Mouse (Mus musculus): ENCODE data around the gene Rnf130. TPM values are rescaled to one million over a fixed set of nuclear protein-coding genes. Genes with fewer than 3 reads are reported as not detected.

The Rnf130 gene
- polyA plus RNA-seq, 1 experiment from 2014 or later: 72.5 TPM

- Histone ChIP-seq H3K4me1 (ENCODE audit: control insufficient read depth, insufficient read depth, low read length) (no peaks in the 10 kb centered on the region), H3K4me2 (ENCODE audit: low read length) (no peak overlapping the region), H3K9ac (replicated peaks; ENCODE audit: low read length) (no peak overlapping the region), H3K36me3 (ENCODE audit: control insufficient read depth, insufficient read depth, low read length) (peaks cover 92% of the 10 kb centered on the region), H3K9me3 (ENCODE audit: control insufficient read depth, low read length) (no peaks in the 10 kb centered on the region), H3K27me3 (ENCODE audit: control insufficient read depth, insufficient read depth, low read length) (no peaks in the 10 kb centered on the region), H3K4me3 (replicated peaks; ENCODE audit: low read depth, low read length) (no peak overlapping the region), H3K27ac (replicated peaks; ENCODE audit: low read depth, low read length) (no peak overlapping the region)
- no peak for DNase-seq
- no peak for ATAC-seq (ENCODE audit: low FRiP score, low TSS enrichment)
- 91% methylated on average over 7 of the region's 7 CpGs for WGBS
Observed at GRCm38 (mm10) chr11:50149200-50149599, 124.1 kb downstream of the Rnf130 start.

GRCm38 (mm10) chr11:50149603-50150150 is 124.5 kb downstream of the Rnf130 start:
- Histone ChIP-seq H3K4me3 (replicated peaks; ENCODE audit: low read depth, low read length) (no peak overlapping the region), H3K9ac (replicated peaks; ENCODE audit: low read length) (no peak overlapping the region), H3K36me3 (ENCODE audit: control insufficient read depth, insufficient read depth, low read length) (peaks cover 95% of the 10 kb centered on the region), H3K9me3 (ENCODE audit: control insufficient read depth, low read length) (no peaks in the 10 kb centered on the region), H3K4me2 (ENCODE audit: low read length) (no peak overlapping the region), H3K4me1 (ENCODE audit: control insufficient read depth, insufficient read depth, low read length) (no peaks in the 10 kb centered on the region), H3K27ac (replicated peaks; ENCODE audit: low read depth, low read length) (no peak overlapping the region), H3K27me3 (ENCODE audit: control insufficient read depth, insufficient read depth, low read length) (no peaks in the 10 kb centered on the region)
- DNase-seq: no peak
- no peak for ATAC-seq (ENCODE audit: low FRiP score, low TSS enrichment)
- 96% methylated on average over 9 of the region's 9 CpGs for WGBS

GRCm38 (mm10) chr11:50151374-50151773 is 126.2 kb downstream of the Rnf130 start:
- WGBS: 88% methylated on average over 3 of the region's 3 CpGs
- no peak overlapping the region for H3K9ac ChIP-seq (replicated peaks; ENCODE audit: low read length)
- no peaks in the 10 kb centered on the region for H3K9me3 ChIP-seq (ENCODE audit: control insufficient read depth, low read length)
- H3K36me3 ChIP-seq (ENCODE audit: control insufficient read depth, insufficient read depth, low read length): peaks cover 94% of the 10 kb centered on the region
- ATAC-seq (ENCODE audit: low FRiP score, low TSS enrichment) (no peak), DNase-seq (no peak)
- H3K27ac ChIP-seq (replicated peaks; ENCODE audit: low read depth, low read length): no peak overlapping the region
- H3K4me1 ChIP-seq (ENCODE audit: control insufficient read depth, insufficient read depth, low read length): no peaks in the 10 kb centered on the region
- H3K4me2 ChIP-seq (ENCODE audit: low read length): no peak overlapping the region
- no peaks in the 10 kb centered on the region for H3K27me3 ChIP-seq (ENCODE audit: control insufficient read depth, insufficient read depth, low read length)
- no peak overlapping the region for H3K4me3 ChIP-seq (replicated peaks; ENCODE audit: low read depth, low read length)

GRCm38 (mm10) chr11:50154166-50154565 is 129.0 kb downstream of the Rnf130 start:
- no peaks in the 10 kb centered on the region for H3K9me3 ChIP-seq (ENCODE audit: control insufficient read depth, low read length)
- no peak overlapping the region for H3K9ac ChIP-seq (replicated peaks; ENCODE audit: low read length)
- 81% methylated on average over 9 of the region's 9 CpGs for WGBS
- no peak for DNase-seq
- no peak overlapping the region for H3K27ac ChIP-seq (replicated peaks; ENCODE audit: low read depth, low read length)
- no peak for ATAC-seq (ENCODE audit: low FRiP score, low TSS enrichment)
- H3K4me3 ChIP-seq (replicated peaks; ENCODE audit: low read depth, low read length): no peak overlapping the region
- H3K27me3 ChIP-seq (ENCODE audit: control insufficient read depth, insufficient read depth, low read length): no peaks in the 10 kb centered on the region
- no peak overlapping the region for H3K4me2 ChIP-seq (ENCODE audit: low read length)
- no peaks in the 10 kb centered on the region for H3K4me1 ChIP-seq (ENCODE audit: control insufficient read depth, insufficient read depth, low read length)
- peaks cover 98% of the 10 kb centered on the region for H3K36me3 ChIP-seq (ENCODE audit: control insufficient read depth, insufficient read depth, low read length)

MicroRNAs within 50 kb of the gene (microRNA counts, 519-probe panel; counts per million panel counts)
- 3,597 counts per million, percentile 18 among the panel's probes with 10 or more counts for microRNA mmu-miR-340-3p
- microRNA mmu-miR-340-5p: 6,710 counts per million, percentile 84 among the panel's probes with 10 or more counts

Small RNA genes lying within 50 kb of the gene (microRNA-seq; reads per million reads assigned to microRNA genes)
- 925 reads per million, percentile 81 among the genes with 10 or more reads in this experiment for gene Mir340

Other genes starting within 250 kb of the Rnf130 start
- 4.1 and 4.5 TPM in 2 replicates for gene Gfpt2, start 231.2 kb upstream of the Rnf130 start, polyA plus RNA-seq (2014; fragmentation: Nextera tagmentation; extraction: Ambion mirVana)
- gene Mapk9, start 178.6 kb upstream of the Rnf130 start, polyA plus RNA-seq (2014; fragmentation: Nextera tagmentation; extraction: Ambion mirVana): 58.7 and 72.4 TPM in 2 replicates
- gene Rasgef1c, start 123.5 kb upstream of the Rnf130 start, polyA plus RNA-seq (2014; fragmentation: Nextera tagmentation; extraction: Ambion mirVana): 24.9 and 36.2 TPM in 2 replicates
- 26.1 and 35.4 TPM in 2 replicates for gene Tbc1d9b, start 106.0 kb downstream of the Rnf130 start, polyA plus RNA-seq (2014; fragmentation: Nextera tagmentation; extraction: Ambion mirVana)
- gene Mrnip, start 149.1 kb downstream of the Rnf130 start, polyA plus RNA-seq (2014; fragmentation: Nextera tagmentation; extraction: Ambion mirVana): 37.0 and 38.8 TPM in 2 replicates
- gene Sqstm1, start 185.5 kb downstream of the Rnf130 start, polyA plus RNA-seq (2014; fragmentation: Nextera tagmentation; extraction: Ambion mirVana): 293 and 312 TPM in 2 replicates
- 41.3 and 59.6 TPM in 2 replicates for gene Mgat4b, start 185.5 kb downstream of the Rnf130 start, polyA plus RNA-seq (2014; fragmentation: Nextera tagmentation; extraction: Ambion mirVana)
- gene Ltc4s, start 213.3 kb downstream of the Rnf130 start, polyA plus RNA-seq (2014; fragmentation: Nextera tagmentation; extraction: Ambion mirVana): 1.0 and 2.5 TPM in 2 replicates